Mouse (Mus musculus): ENCODE measurements around the gene Tex37. TPM values are rescaled to one million over a fixed set of nuclear protein-coding genes. Genes with fewer than 3 reads are reported as not detected.

Tex37 gene
- polyA plus RNA-seq, 1 experiment from 2014 or later: not detected

DNA sequence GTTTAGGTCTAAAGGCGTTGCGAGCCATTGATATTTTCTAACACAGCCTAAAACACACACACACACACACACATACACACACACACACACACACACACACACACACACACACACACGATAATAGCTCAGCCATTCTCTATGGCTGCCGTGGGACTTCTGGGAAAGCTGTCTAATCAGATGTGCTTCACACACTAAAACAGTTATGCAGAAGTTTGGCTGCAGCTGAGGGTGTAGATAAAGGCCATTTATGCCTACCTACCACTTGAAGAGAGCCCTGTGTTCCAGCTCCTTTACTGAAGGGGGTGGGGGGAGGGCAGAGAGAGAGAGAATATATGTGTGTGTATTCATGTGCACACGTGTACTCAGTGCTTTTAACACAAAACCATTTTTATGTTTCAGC is 15.0 kb downstream of the Tex37 start:
- no peaks in the 10 kb centered on the region for H3K4me1 ChIP-seq (replicated peaks; ENCODE audit: control insufficient read depth, insufficient read depth)
- no peak overlapping the region for H3K27ac ChIP-seq (replicated peaks)
- DNase-seq (ENCODE audit: low spot score): no peak
- H3K9me3 ChIP-seq (ENCODE audit: control insufficient read depth, low read length): no peaks in the 10 kb centered on the region
- H3K4me2 ChIP-seq (replicated peaks; ENCODE audit: low read depth): no peak overlapping the region
- H3K4me3 ChIP-seq (ENCODE audit: low read depth, low read length): no peak overlapping the region
- TF ChIP-seq CTCF (IDR thresholded peaks at IDR 0.05; ENCODE audit: low read depth) (no peak), EP300 (optimal IDR thresholded peaks at IDR 0.05) (no peak)
- H3K27me3 ChIP-seq (ENCODE audit: control insufficient read depth, insufficient read depth, low read length): no peaks in the 10 kb centered on the region
- peaks cover 29% of the 10 kb centered on the region for H3K36me3 ChIP-seq (ENCODE audit: control insufficient read depth, insufficient read depth, low read length)
- no peak overlapping the region for H3K9ac ChIP-seq (ENCODE audit: low read length)
- 86% methylated on average over 5 of the region's 5 CpGs for WGBS
- ATAC-seq (ENCODE audit: low FRiP score, low TSS enrichment): no peak

DNA sequence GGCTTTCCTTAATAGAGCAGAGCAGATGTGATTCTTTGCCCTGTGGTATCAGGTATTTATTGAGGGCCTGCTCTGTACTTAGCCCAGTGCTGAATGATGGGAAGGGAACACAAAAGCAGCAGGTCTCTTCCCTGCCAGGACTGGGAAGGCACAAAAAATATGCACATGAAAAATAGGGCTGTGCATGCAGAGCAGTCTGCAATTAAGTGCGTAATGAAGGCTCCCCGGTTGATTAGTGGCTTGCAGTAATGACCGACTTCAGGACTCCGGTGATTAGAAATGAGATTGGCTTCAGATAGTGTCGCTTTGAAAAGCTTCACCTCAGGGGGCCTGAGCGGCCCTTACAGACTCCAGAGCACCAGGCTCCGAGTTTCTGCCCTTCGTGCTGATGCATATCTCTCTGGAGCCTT is 19.1 kb downstream of the Tex37 start:
- Histone ChIP-seq H3K4me2 (replicated peaks; ENCODE audit: low read depth) (no peak overlapping the region), H3K27ac (replicated peaks) (no peak overlapping the region), H3K9ac (ENCODE audit: low read length) (no peak overlapping the region), H3K36me3 (ENCODE audit: control insufficient read depth, insufficient read depth, low read length) (peaks cover 18% of the 10 kb centered on the region), H3K4me3 (ENCODE audit: low read depth, low read length) (no peak overlapping the region), H3K4me1 (replicated peaks; ENCODE audit: control insufficient read depth, insufficient read depth) (no peaks in the 10 kb centered on the region), H3K9me3 (ENCODE audit: control insufficient read depth, low read length) (no peaks in the 10 kb centered on the region), H3K27me3 (ENCODE audit: control insufficient read depth, insufficient read depth, low read length) (no peaks in the 10 kb centered on the region)
- TF ChIP-seq CTCF (IDR thresholded peaks at IDR 0.05; ENCODE audit: low read depth) (no peak), EP300 (optimal IDR thresholded peaks at IDR 0.05) (no peak)
- DNase-seq (ENCODE audit: low spot score): no peak
- no peak for ATAC-seq (ENCODE audit: low FRiP score, low TSS enrichment)
- 74% methylated on average over 8 of the region's 8 CpGs for WGBS

DNA sequence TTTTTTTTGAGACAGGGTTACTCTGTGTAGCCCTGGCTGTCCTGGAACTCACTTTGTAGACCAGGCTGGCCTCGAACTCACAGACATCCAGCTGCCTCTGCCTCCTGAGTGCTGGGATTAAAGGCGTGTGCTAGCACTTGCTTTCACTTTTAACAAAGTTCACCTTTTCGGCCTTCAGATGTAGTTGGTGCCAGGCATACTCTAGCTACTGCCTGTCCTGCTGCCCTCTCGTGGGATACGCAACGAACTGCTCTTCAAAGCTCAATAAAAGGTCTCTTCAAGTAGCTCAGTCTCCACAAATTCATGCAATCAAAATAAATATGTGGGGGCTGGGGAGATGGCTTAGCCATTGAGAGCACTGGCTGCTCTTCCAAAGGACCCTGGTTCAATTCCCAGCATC is 20.6 kb downstream of the Tex37 start:
- no peak for DNase-seq (ENCODE audit: low spot score)
- H3K9me3 ChIP-seq (ENCODE audit: control insufficient read depth, low read length): no peaks in the 10 kb centered on the region
- no peak for ATAC-seq (ENCODE audit: low FRiP score, low TSS enrichment)
- no peak overlapping the region for H3K4me3 ChIP-seq (ENCODE audit: low read depth, low read length)
- WGBS: 75% methylated on average over 6 of the region's 6 CpGs
- peaks cover 13% of the 10 kb centered on the region; the same call in 1 of the 2 replicates for H3K36me3 ChIP-seq (ENCODE audit: control insufficient read depth, insufficient read depth, low read length)
- no peaks in the 10 kb centered on the region for H3K4me1 ChIP-seq (replicated peaks; ENCODE audit: control insufficient read depth, insufficient read depth)
- H3K27ac ChIP-seq (replicated peaks): no peak overlapping the region
- H3K9ac ChIP-seq (ENCODE audit: low read length): no peak overlapping the region
- no peak overlapping the region for H3K4me2 ChIP-seq (replicated peaks; ENCODE audit: low read depth)
- peak; percentile 21; the same call in 1 of the 2 replicates for TF ChIP-seq CTCF (IDR thresholded peaks at IDR 0.05; ENCODE audit: low read depth)
- no peak for TF ChIP-seq EP300 (optimal IDR thresholded peaks at IDR 0.05)
- H3K27me3 ChIP-seq (ENCODE audit: control insufficient read depth, insufficient read depth, low read length): no peaks in the 10 kb centered on the region

DNA sequence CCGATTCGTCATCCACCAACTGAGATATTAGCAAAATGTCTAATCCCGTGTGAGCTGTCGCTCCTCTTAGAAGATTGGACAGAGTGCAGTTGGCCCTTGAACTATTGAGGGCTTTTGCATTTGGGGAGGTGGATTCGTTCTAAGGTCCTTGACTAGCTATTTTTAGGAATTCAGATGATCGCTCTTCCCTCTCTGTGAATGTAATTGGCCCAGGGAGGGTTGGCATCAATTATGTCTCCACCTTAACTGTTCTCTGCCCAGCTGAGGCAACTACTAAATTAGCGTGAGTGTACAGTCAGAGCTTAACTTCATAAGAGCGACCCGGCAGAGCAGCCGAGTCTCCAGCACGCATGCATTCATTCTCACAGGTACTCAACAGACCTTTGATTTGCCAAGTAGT is 30.7 kb downstream of the Tex37 start:
- no peak for ATAC-seq (ENCODE audit: low FRiP score, low TSS enrichment)
- DNase-seq (ENCODE audit: low spot score): no peak

DNA sequence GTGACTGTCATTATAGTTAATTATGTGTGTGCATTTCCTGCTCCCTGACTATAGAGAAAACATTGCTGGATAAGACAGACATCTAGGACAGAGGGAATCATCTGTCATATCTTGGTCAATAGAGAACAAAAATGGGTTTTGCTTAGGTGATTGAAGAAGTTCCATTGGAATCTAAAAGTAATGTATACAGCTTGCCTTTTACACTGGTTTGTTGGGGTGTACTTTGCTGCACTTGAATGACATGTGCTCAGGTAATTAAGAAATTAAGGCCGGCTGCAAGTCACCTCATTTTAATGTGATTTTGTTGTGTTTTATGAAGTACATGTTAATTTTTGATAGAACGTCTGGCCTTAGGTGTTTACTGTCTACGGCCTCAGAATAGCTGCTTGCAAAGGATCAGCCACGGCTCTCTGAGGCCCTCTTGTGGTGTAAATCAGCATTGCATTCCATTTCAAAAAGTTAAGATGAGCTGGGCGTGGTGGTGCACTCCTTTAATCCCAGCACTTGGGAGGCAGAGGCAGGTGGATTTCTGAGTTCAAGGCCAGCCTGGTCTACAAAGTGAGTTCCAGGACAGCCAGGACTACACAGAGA is 37.9 kb downstream of the Tex37 start:
- H3K36me3 ChIP-seq (ENCODE audit: control insufficient read depth, insufficient read depth, low read length): peaks cover 9% of the 10 kb centered on the region
- no peak overlapping the region for H3K4me3 ChIP-seq (ENCODE audit: low read depth, low read length)
- ATAC-seq (ENCODE audit: low FRiP score, low TSS enrichment) (peak; percentile 68), DNase-seq (ENCODE audit: low spot score) (peak; percentile 76)
- H3K9ac ChIP-seq (ENCODE audit: low read length): no peak overlapping the region
- H3K4me1 ChIP-seq (replicated peaks; ENCODE audit: control insufficient read depth, insufficient read depth): no peaks in the 10 kb centered on the region
- H3K27me3 ChIP-seq (ENCODE audit: control insufficient read depth, insufficient read depth, low read length): no peaks in the 10 kb centered on the region
- H3K27ac ChIP-seq (replicated peaks): no peak overlapping the region
- TF ChIP-seq CTCF (IDR thresholded peaks at IDR 0.05; ENCODE audit: low read depth) (peak; percentile 94), EP300 (optimal IDR thresholded peaks at IDR 0.05) (no peak)
- WGBS: 20% methylated on average over 5 of the region's 5 CpGs
- H3K4me2 ChIP-seq (replicated peaks; ENCODE audit: low read depth): no peak overlapping the region
- no peaks in the 10 kb centered on the region for H3K9me3 ChIP-seq (ENCODE audit: control insufficient read depth, low read length)

More for the DNA sequence above, 30.7 kb downstream of the Tex37 start:
- H3K4me3 ChIP-seq (ENCODE audit: low read depth, low read length): no peak overlapping the region
- H3K36me3 ChIP-seq (ENCODE audit: control insufficient read depth, insufficient read depth, low read length): peaks cover 21% of the 10 kb centered on the region; the same call in 1 of the 2 replicates
- H3K4me1 ChIP-seq (replicated peaks; ENCODE audit: control insufficient read depth, insufficient read depth): no peaks in the 10 kb centered on the region
- 94% methylated on average over 11 of the region's 11 CpGs for WGBS
- H3K9ac ChIP-seq (ENCODE audit: low read length): no peak overlapping the region
- TF ChIP-seq CTCF (IDR thresholded peaks at IDR 0.05; ENCODE audit: low read depth): no peak
- no peak for TF ChIP-seq EP300 (optimal IDR thresholded peaks at IDR 0.05)
- H3K4me2 ChIP-seq (replicated peaks; ENCODE audit: low read depth): no peak overlapping the region
- H3K9me3 ChIP-seq (ENCODE audit: control insufficient read depth, low read length): no peaks in the 10 kb centered on the region
- no peaks in the 10 kb centered on the region for H3K27me3 ChIP-seq (ENCODE audit: control insufficient read depth, insufficient read depth, low read length)
- no peak overlapping the region for H3K27ac ChIP-seq (replicated peaks)

DNA sequence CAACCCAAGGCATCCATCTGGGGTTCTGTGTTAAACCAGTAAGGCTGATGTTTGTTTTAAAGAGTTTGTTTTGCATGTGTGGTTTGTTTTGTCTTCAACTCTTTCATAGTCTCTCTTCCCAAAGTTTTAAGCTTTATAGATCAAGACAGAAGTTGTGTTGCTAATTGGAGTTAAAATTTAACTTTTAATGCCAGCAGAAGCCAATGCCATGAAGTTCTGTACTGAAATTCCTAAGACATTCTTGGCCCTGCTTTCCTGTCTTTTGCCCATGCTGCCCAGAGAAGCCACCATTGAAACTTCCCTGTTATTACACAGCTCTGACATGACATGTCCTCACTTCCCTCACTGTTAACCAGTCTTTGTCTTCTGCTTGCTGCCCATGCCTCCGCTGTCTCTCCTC is 43.7 kb downstream of the Tex37 start:
- TF ChIP-seq EP300 (optimal IDR thresholded peaks at IDR 0.05) (no peak), CTCF (IDR thresholded peaks at IDR 0.05; ENCODE audit: low read depth) (no peak)
- no peak for ATAC-seq (ENCODE audit: low FRiP score, low TSS enrichment)
- no peak for DNase-seq (ENCODE audit: low spot score)
- Histone ChIP-seq H3K36me3 (ENCODE audit: control insufficient read depth, insufficient read depth, low read length) (no peaks in the 10 kb centered on the region), H3K4me2 (replicated peaks; ENCODE audit: low read depth) (no peak overlapping the region), H3K4me3 (ENCODE audit: low read depth, low read length) (no peak overlapping the region), H3K27ac (replicated peaks) (no peak overlapping the region), H3K9me3 (ENCODE audit: control insufficient read depth, low read length) (no peaks in the 10 kb centered on the region), H3K27me3 (ENCODE audit: control insufficient read depth, insufficient read depth, low read length) (no peaks in the 10 kb centered on the region), H3K4me1 (replicated peaks; ENCODE audit: control insufficient read depth, insufficient read depth) (no peaks in the 10 kb centered on the region), H3K9ac (ENCODE audit: low read length) (no peak overlapping the region)
- WGBS: 86% methylated on average over 1 of the region's 1 CpGs

All from stomach, postnatal 0 days (tissue).